8 mouse cellular contexts compared by ENCODE assay signal in genomic region chr6:52713104-52713896, GRCm38 (mm10). TPM values are rescaled to one million over a fixed set of nuclear protein-coding genes. Genes with fewer than 3 reads are reported as not detected.
DNase-seq lines count a peak whose midpoint lies in the region; ATAC-seq and TF ChIP-seq lines count a peak whose summit lies in the region.

Gene Tax1bp1 (plus strand): TSS chr6:52713729.

- H3K27ac ChIP-seq in forebrain, embryonic 11.5 days (ENCODE audit: low read depth, low read length): peak within 1 kb of the TSS; percentile 44; the same call in 1 of the 2 replicates
- H3K27ac ChIP-seq in heart, embryonic 15.5 days: peak within 1 kb of the TSS; percentile 88
- H3K27ac ChIP-seq in liver, embryonic 12.5 days: peak within 1 kb of the TSS; percentile 97
- peak within 1 kb of the TSS; percentile 87 for H3K27ac ChIP-seq in stomach, embryonic 14.5 days (ENCODE audit: low read length)

- 4% methylated on average over 38 of the region's 38 CpGs for WGBS in forebrain, embryonic 11.5 days
- 3% methylated on average over 38 of the region's 38 CpGs for WGBS in heart, embryonic 15.5 days
- 2% methylated on average over 38 of the region's 38 CpGs for WGBS in liver, embryonic 12.5 days (ENCODE audit: insufficient replicate concordance)
- WGBS in stomach, embryonic 14.5 days: 4% methylated on average over 38 of the region's 38 CpGs

- H3K4me2 ChIP-seq in forebrain, embryonic 11.5 days (ENCODE audit: low read depth, low read length, severe bottlenecking): peak within 1 kb of the TSS; percentile 66
- H3K4me2 ChIP-seq in heart, embryonic 15.5 days: peak within 1 kb of the TSS; percentile 69
- H3K4me2 ChIP-seq in liver, embryonic 12.5 days: peak within 1 kb of the TSS; percentile 76
- peak within 1 kb of the TSS; percentile 54 for H3K4me2 ChIP-seq in stomach, embryonic 14.5 days (replicated peaks; ENCODE audit: low read depth, low read length)

- H3K4me3 ChIP-seq in E14TG2a.4 (replicated peaks; ENCODE audit: low read length): peak within 1 kb of the TSS; percentile 99
- H3K4me3 ChIP-seq in forebrain, embryonic 11.5 days (ENCODE audit: low read depth, low read length): peak within 1 kb of the TSS; percentile 66
- H3K4me3 ChIP-seq in heart, embryonic 15.5 days: peak within 1 kb of the TSS; percentile 74
- peak within 1 kb of the TSS; percentile 99 for H3K4me3 ChIP-seq in liver, embryonic 12.5 days
- H3K4me3 ChIP-seq in stomach, embryonic 14.5 days (ENCODE audit: low read depth, low read length): peak within 1 kb of the TSS; percentile 99

- H3K9me3 ChIP-seq in E14TG2a.4 (ENCODE audit: low read length): no peaks in the 10 kb centered on the region
- no peaks in the 10 kb centered on the region for H3K9me3 ChIP-seq in forebrain, embryonic 11.5 days (ENCODE audit: control insufficient read depth, low read length)
- no peaks in the 10 kb centered on the region for H3K9me3 ChIP-seq in heart, embryonic 15.5 days (replicated peaks)
- no peaks in the 10 kb centered on the region for H3K9me3 ChIP-seq in liver, embryonic 12.5 days (replicated peaks)
- no peaks in the 10 kb centered on the region for H3K9me3 ChIP-seq in stomach, embryonic 14.5 days (ENCODE audit: control insufficient read depth, low read depth, low read length)

- H3K36me3 ChIP-seq in E14TG2a.4 (ENCODE audit: insufficient read depth, low read length): no peaks in the 10 kb centered on the region
- H3K36me3 ChIP-seq in forebrain, embryonic 11.5 days (ENCODE audit: control insufficient read depth, insufficient read depth, low read length): no peaks in the 10 kb centered on the region
- no peaks in the 10 kb centered on the region for H3K36me3 ChIP-seq in heart, embryonic 15.5 days
- H3K36me3 ChIP-seq in liver, embryonic 12.5 days: no peaks in the 10 kb centered on the region
- H3K36me3 ChIP-seq in stomach, embryonic 14.5 days (ENCODE audit: control insufficient read depth, insufficient read depth, low read length): no peaks in the 10 kb centered on the region

- H3K9ac ChIP-seq in forebrain, embryonic 11.5 days (ENCODE audit: low read length): peak within 1 kb of the TSS; percentile 66
- H3K9ac ChIP-seq in heart, embryonic 15.5 days: peak within 1 kb of the TSS; percentile 75
- H3K9ac ChIP-seq in liver, embryonic 12.5 days: peak within 1 kb of the TSS; percentile 96
- H3K9ac ChIP-seq in stomach, embryonic 14.5 days (replicated peaks; ENCODE audit: low read depth, low read length): peak within 1 kb of the TSS; percentile 78

- DNase-seq in c-Kit-positive CD71-positive TER-119-negative erythroid progenitor cells, embryonic 14.5 days (ENCODE audit: low read depth): peak; percentile 85
- DNase-seq in forebrain, embryonic 11.5 days (ENCODE audit: low spot score): peak; percentile 94
- peak; percentile 94 for DNase-seq in kidney, postnatal 14 days
- peak; percentile 96 for DNase-seq in naive thymus-derived CD4-positive, alpha-beta T cell, adult 2 months (ENCODE audit: low read depth)

- peaks cover 15% of the 10 kb centered on the region for H3K4me1 ChIP-seq in E14TG2a.4 (replicated peaks; ENCODE audit: low read depth, low read length)
- no peaks in the 10 kb centered on the region; the same call in 1 of the 2 replicates for H3K4me1 ChIP-seq in forebrain, embryonic 11.5 days (replicated peaks; ENCODE audit: control insufficient read depth, insufficient read depth, low read length)
- peaks cover 8% of the 10 kb centered on the region for H3K4me1 ChIP-seq in heart, embryonic 15.5 days (replicated peaks)
- H3K4me1 ChIP-seq in liver, embryonic 12.5 days: peaks cover 37% of the 10 kb centered on the region
- peaks cover 4% of the 10 kb centered on the region for H3K4me1 ChIP-seq in stomach, embryonic 14.5 days (ENCODE audit: control insufficient read depth, insufficient read depth, low read length)

- no peak for TF ChIP-seq CTCF in E14TG2a.4 (conservative IDR thresholded peaks at IDR 0.05; ENCODE audit: low read length)

- peak; percentile 95 for ATAC-seq in forebrain, embryonic 11.5 days (replicated peaks; ENCODE audit: low FRiP score)
- ATAC-seq in heart, embryonic 15.5 days (replicated peaks; ENCODE audit: insufficient number of reproducible peaks, insufficient read depth, low FRiP score, low read depth): peak; percentile 97
- peak; percentile 96 for ATAC-seq in liver, embryonic 12.5 days
- ATAC-seq in stomach, embryonic 14.5 days (ENCODE audit: insufficient number of reproducible peaks, insufficient read depth, low FRiP score, low read depth): peak; percentile 97

- no peaks in the 10 kb centered on the region for H3K27me3 ChIP-seq in E14TG2a.4 (ENCODE audit: insufficient read depth, low read length)
- H3K27me3 ChIP-seq in forebrain, embryonic 11.5 days (ENCODE audit: control insufficient read depth, insufficient read depth, low read length): no peaks in the 10 kb centered on the region
- no peaks in the 10 kb centered on the region for H3K27me3 ChIP-seq in heart, embryonic 15.5 days
- H3K27me3 ChIP-seq in liver, embryonic 12.5 days (replicated peaks): no peaks in the 10 kb centered on the region
- H3K27me3 ChIP-seq in stomach, embryonic 14.5 days (ENCODE audit: control insufficient read depth, insufficient read depth, low read length): no peaks in the 10 kb centered on the region

RNA-seq across cellular contexts. Expression of gene Tax1bp1, which starts in this region (rescaled TPM):
- polyA plus RNA-seq in forebrain, embryonic 11.5 days (2014; fragmentation: Nextera tagmentation; extraction: Ambion mirVana): 111 and 114 TPM in 2 replicates
- 113 and 115 TPM in 2 replicates for polyA plus RNA-seq in heart, embryonic 15.5 days (2015; fragmentation: Nextera tagmentation; extraction: Ambion mirVana)
- polyA plus RNA-seq in liver, embryonic 12.5 days (2016; fragmentation: Nextera tagmentation; extraction: Ambion mirVana): 88.2 and 89.6 TPM in 2 replicates
- polyA plus RNA-seq in stomach, embryonic 14.5 days (2014; fragmentation: Nextera tagmentation; extraction: Ambion mirVana): 131 and 132 TPM in 2 replicates

Comparison
In these comparisons a context has a peak if more than half of its experiments do, and no peak if none do; other contexts are left out.
1. Peak in every context shown above with its lines: DNase-seq, ATAC-seq, H3K4me3 ChIP-seq and H3K27ac ChIP-seq.
2. H3K27ac ChIP-seq: peak in every context shown above with its lines; median percentile 97 in liver, embryonic 12.5 days; 88 in heart, embryonic 15.5 days; 87 in stomach, embryonic 14.5 days; 44 in forebrain, embryonic 11.5 days.